Mouse (Mus musculus): ENCODE results near the gene Gm20388.
A peak's percentile ranks its signal among the peaks of the same experiment; 100 is the strongest.

Gene Gm20388

DNA sequence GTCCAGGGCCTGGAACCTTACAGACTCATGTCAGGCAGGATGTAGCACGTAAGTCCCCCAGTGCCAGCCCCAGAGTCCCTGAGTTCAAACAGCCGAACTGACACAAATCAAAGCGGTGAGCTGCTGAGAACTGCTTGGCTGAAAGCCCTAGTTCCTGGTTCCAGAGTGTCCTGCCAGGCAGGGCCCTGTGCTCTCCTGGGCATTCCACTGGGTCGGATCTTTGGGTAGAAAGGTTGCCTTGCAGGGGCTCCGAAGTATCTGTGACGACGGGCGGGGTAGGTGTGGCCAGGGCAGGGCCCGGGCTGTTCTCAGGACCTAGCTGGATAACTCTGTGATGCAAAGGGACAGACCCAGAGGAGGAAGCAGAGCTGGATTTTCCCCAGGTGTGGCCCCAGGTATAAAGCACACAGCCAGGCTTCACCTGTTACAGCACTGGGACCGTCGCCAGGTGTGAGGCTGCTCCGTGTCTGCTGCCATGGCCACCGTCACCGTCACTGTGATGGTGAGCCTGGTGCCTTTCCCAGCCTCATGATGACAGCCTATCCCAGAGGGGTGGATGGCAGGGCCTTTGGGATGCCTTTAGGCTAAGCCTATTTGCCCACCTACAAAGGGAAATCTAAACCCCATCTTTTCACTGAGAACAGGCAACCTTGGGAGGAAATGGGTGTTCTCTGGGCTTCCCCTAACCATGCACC lies 2510.9 kb downstream of the Gm20388 start, which contains the start of gene Il17c:
TSS of gene Il17c (plus strand) at position 645 of the 695 bp plus-strand sequence.
- DNase-seq, result no peak

DNA sequence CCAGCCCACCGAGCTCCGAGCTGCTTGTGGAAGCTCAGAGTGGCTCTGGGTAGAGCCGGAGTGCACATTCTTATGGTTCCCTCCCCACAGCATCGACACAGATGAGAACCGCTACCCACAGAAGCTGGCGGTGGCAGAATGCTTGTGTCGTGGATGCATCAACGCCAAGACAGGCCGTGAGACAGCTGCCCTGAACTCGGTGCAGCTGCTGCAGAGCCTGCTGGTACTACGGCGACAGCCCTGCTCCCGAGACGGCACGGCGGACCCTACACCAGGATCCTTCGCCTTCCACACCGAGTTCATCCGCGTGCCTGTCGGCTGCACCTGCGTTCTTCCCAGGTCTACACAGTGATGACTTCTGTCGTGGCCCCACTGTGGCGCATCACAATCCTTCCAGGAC lies 2512.6 kb downstream of the Gm20388 start:
- DNase-seq, result no peak

DNA sequence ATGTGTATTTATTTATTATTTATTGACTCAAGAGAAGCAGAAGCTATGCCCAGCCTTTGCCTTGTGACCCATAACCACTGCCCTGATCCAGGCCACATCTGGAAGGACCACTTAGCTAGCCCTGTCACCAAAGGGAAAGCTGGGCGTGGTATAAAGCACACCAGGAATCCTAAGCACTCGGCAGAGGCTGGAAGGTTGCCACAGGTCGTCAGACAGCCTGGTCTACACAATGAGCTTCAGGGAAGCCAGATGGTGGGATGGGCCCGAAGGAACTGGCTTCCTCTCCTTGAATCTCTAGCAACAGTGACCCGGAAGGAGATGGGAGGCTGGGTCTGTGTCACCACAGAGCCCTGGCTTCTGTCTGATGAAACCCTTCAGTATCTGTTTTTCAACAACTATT lies 2513.0 kb downstream of the Gm20388 start:
- DNase-seq, result peak; percentile 66

DNA sequence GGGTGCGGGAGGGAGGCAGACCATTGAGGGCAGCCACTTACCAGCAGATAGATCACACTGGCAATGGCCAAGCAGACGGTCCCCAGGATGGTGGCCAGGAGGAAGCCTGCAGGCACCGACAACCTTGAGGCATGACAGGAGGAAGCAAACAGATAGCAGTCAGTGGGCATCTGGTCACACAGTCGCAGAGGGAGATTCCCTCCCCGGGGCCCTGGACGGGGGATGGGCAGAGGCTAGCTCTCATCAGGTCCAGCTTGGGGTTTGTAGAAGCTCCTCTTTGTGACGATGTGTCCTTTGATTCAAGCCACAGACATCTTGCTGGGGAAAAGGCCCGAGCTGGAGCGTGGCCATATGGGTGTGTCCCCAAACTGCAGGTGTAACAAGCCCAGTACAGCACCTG lies 2515.5 kb downstream of the Gm20388 start:
- no peak for DNase-seq

DNA sequence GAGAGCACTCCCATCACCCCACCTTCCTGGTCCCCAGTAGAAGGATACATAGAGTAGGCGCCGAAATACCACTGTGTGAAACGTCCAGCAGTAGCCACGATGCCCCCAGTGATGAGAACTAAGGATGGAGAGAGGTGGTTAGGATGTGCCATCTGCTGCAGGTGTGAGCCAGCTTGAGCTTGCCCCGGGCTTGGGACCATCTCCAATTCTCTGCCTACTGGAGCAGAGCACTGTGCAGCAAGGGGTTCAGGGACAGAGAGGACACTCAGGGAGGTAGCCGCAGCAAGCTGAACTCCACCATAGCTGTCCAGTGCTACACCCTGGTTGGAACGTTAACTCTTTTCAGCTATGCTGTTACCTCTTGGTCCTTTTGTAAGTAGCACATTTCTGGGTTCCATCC lies 2517.0 kb downstream of the Gm20388 start:
- no peak for DNase-seq

DNA sequence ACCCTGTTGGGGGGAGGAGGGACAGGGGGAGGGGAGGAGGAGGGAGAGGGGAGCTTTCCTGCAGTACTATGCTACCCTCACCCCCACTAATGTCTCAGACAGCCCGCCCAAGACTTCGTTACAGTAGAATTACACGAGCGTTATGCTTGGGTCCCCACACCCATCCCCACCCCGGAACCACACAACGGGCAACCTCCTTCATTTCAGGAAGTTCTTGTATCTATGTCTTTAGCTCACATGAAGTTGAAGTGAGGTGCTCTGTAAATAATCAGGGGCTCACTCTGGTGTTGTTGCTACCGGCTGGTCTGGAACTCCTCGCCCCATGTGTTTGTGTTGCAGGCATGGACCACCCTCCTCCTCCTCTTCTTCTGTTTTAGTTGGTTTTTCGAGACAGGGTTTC lies 2517.5 kb downstream of the Gm20388 start:
- DNase-seq, result no peak

DNA sequence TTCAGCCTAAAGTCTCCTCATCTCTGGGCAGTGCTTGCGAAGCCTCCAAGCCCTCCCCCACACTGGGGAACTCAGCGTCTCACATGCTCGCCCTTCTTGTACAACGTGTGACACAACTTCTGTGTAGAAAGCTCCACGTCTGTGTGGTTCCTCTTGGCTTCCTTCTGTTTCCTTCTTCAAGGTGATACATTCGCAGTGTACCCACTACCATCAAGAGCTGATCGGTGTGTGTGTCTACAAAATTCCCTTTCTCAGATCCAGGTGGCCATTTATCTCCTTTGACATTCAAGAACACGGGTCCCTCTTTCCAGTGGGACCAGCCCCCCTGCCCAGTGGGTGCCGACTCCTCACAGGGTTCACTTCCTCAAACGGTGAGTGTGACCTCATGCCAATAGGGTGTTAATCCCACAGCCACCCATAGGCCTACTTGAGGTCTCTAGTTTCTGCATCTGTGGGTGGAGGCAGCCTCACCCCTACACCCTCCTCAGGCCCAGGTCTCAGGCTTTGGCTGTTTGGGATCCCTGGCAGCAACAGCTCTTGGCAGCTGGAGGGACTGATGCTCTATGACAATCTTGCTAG lies 2519.5 kb downstream of the Gm20388 start:
- peak; percentile 41 for DNase-seq

DNA sequence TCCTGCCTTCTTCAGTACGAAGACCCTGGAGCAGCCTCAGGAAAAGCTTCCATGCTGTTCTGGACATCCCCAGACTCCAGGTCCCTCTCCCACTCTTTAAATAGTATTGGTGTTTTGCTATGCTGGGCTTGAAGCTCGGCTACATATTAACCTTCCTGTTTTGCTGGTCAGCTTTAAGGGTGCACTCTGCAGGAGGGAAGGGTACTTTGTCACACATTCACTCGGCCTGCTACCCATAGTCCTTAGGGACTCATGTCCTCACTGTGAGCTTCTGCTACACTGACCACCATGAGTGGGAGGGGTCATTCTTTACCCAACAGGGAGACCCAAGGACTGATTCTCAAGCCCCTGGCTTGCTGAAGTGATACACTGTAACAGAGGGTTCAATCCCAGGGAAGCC lies 2520.0 kb downstream of the Gm20388 start:
- DNase-seq, result no peak

DNA sequence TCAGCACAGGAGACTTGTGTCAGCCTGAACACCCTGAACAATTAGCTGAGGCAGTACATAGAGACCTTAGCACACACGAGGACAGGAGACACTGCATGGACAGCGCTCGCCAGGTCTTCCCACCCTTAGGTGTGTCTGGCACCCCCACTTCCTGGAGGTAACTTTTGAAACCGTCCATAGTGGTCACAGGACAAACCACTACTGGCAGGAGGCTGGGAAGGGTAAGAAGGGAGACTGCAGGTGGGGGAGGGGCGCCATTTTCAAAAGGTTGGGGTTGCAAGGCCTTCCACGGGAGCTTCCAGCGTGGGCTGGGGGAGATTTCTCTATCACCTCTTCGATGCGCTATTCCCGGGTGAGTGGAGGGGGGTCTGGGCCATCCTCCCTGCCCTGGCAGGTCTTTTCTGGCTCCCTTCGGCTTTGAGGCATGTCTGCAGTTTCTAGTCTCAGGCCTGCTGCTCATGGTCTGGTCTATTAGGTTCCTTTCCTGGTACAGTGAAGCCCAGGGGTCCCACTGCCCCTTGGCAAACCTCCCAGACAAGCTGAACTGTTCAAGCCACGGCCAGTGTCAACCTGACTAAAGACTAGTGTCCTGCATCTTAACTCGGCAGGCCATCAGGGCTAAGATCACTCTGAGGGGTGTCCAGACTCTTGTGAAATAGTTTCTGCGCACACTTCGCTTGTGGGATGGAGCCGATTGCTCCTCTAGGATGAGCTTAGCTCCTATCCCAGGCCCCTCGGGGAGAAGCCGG lies 2521.2 kb downstream of the Gm20388 start:
- DNase-seq, result peak; percentile 41

DNA sequence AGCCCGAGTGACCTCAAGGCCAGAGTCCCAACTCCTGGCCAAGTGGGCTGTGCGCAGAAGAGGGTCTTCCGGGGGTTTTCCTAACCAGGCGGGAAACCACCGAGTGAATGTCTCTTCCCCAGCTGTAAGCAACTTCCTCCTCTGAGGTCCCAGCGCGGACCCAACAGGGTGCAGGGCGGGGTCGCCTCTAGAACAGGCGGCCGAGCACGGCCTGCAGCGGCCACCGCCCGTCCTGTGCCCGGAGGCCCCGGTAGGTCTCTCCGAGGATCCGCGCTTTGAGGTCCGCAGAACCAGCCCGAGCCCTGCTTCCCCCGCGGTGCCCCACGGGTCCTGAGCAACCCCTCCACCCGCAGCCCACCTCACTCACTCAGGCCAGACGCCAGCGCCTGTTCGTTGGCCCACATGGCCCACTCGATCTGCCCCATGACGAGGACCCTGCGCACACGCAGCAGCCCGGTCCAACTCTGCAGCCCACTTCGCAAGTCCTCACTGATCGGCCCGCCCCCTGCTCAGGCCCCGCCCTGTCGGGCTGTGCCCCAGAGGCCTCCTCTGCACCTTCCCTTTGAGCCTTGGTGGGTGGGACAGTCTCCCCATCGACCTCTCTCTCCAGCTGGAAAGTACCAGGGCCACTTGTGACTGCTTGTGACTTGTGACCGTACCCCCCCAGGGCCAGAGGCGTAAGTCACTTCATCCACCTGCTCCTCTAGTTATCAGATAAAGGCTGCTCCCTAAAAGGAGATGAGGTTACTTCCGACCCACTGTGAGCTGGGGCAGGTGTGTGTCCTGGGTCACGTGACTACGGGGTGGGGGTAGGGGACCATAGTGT lies 2522.0 kb downstream of the Gm20388 start, which contains the start of gene Cyba:
TSS of gene Cyba (minus strand) at position 488 of the 826 bp plus-strand sequence.
- DNase-seq, result peak; percentile 86

DNA sequence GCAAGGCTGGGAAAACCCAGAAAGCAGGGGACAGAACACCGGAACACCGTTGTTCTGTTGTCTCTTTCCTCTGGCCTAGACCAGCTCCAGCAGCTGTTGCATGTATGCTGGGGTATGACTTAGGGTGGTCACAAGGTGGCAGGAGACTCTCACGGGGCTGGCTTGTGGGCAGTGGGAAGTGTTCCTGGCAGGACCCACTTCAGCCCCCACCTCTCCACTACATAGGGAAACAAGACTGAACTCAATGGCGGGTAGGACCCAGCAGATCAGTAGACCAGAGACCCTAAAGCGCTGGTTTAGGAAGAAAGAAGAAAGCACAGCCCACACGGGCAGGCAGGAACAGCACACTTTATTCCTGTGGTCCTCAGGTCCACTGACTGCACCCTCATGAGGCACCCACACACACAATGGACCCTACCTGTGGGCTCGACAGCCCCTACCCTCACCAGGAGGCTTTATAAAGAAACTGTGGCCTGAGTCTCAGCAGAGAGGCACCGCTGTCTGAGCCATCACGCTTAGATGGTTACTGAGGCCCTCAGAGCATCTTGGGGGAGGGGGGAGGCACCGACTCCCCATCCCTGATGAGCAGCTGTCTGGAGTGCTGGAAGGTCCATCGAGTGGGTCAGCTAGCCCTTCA lies 2522.7 kb downstream of the Gm20388 start:
- DNase-seq, result no peak

DNA sequence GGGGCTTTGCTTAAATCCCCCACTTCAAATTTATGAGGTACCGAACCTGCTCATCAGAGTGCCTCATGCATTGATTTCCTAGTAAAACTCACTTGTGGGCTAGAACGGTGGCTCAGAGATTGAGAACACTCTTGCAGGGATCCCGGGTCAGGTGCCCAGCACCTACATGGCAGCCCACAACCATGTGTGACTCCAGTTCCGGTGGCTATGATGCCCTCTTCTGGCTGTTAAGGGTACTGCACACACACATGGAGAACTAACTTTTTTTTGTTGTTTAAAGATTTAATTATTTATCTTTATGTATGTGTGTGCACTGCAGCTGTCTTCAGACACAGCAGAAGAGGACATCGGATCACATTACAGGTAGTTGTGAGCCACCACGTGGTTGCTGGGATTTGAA lies 2524.7 kb downstream of the Gm20388 start:
- DNase-seq, result no peak

DNA sequence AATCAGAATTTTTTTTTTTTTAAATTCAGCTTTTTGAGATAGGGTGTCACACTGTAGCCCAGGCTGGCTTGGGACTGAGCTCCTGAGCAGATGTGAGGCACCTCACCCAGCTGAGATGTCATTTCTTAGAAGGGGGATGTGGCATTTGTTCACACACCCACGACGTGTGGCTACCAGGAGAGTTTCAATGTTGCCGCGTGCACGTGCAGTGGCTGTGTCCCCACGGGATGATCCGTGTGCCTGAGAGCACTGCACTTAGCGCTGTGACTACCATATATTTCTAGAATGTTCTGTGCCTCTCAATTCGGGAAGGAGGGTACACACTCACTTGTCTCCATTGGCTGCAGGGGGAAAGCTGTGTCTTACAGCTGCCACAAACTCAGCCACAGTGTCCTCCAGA lies 2525.5 kb downstream of the Gm20388 start:
- no peak for DNase-seq

DNA sequence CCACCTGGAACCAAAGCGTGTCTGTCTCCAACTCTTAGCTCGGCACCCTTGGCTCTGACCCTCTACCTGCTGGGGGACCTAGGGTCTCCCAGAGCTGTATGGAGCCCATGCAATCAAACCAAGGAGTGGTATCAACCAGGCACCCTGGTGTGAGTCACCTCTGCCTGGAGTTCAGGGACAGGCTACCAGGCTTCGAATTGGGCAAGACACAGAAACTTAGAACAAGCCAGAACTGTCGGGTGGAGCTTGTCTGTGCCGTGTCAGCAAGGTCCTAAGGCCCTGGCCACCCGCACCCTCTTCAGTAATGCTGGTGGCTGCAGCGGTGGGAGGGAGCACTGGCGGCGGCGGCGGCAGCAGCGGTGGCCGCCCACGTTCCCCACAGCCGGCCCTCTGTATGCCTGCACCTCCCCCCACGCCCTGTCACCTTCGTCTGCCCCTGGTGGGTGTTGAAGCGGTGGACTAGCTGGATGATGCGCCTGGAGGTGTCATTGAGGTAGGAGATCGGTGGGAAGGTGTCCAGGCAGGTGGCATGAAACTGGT lies 2526.0 kb downstream of the Gm20388 start:
- no peak for DNase-seq

DNA sequence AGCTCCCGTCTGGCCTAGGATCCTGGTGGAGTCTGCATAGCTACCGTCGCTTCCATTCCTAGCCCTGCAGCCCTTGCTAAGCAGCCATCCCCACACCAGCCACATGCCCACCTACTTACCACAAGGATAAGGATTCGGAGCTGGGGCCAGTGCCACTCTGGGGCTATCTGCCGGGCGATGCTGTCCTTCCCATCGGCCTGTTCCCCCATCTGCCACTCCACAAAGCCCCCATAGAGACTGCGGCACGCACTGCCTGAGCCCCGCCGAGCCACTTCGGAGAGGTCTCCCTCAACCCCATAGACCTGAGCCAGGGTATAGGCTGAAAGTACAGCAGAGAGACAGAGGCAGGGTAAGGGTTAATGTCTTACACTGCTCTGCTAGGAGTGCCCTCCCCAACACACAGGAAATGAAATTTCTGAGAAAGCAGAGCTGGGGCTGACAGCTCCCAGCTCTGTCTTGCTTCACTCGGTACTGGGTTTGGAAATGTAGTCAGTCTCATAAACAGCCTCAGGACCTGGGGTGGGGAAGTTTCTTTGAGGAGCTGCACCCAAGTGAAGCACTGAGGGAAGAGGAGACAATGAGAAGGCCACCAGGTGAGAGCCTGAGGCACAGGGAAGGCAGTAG lies 2527.2 kb downstream of the Gm20388 start:
- DNase-seq, result peak; percentile 21

DNA sequence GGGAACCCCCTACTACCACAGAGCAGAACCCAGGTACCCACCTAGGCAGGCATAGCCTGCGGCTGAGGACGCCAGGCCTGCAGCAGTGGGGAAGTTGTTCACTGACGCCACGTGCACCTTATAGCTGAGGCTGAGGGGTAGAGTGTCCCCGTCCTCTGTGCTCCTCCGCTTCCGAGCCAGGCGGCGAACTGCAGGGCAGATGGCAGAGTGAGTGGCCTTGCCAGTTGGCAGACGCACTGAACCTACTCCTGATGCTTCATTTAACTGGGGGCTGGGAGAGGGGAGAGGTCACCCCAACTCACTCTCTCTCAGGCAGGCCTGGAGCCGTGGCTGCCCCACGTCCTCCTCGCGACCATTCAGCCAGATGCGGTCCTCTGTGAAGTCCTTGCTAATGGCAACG lies 2528.7 kb downstream of the Gm20388 start:
- DNase-seq, result no peak

DNA sequence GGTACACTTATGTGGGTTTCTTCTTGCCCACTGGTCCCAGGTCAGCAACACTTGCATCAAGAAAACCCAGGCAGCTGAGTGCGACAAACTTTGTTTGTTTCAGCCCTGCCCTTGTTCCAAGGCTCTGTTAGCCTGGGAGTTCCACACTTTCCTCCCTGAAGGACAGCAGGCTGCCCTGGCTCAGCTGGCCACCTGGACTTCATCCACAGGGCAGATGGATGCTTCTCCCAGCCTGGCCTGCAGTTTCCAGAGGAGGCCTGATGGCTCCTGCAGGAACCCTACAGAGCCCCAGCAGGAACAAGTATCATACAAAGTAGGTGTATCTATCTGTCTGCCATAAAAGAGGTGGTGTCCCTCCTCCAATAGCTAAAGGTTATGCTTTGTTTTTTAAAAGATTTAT lies 2530.7 kb downstream of the Gm20388 start:
- DNase-seq, result no peak

DNA sequence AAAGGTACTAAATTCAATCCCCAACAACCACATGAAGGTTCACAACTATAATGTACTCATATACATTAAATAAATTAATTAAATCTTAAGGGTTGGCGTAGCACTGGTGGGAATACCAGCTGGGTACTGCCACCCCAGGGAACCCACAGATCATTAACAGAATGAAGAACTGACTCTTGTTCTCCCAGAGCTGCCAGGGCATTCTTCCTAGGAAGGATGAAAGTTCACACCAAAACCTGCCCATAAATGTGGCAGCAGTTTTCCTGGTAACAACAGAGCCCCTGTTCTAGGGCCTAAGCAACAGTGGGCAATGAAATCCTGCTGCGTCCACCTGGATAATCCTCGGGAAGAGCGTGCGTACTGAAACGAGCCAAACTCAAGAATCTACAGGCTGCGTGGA lies 2531.7 kb downstream of the Gm20388 start:
- DNase-seq, result no peak

DNA sequence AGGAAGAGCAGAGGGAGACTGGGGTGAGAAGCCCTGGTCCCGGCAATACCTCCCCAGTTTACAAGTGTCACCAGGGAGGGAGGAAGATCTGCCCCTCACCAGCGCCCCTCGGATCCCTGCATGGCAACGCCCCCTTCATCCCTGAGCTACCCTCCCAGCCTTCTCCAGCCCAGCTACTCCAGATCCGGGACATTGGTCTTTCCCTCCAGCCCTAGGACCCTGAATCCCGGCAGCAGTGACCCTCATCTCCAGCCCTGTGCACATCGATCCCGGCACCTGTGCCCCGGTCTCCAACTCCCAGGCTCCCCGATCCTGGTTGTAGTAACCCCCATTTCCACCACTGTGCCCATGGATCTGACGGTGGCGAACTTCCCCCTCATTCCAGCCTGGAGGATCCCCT lies 2532.1 kb downstream of the Gm20388 start:
- no peak for DNase-seq

DNA sequence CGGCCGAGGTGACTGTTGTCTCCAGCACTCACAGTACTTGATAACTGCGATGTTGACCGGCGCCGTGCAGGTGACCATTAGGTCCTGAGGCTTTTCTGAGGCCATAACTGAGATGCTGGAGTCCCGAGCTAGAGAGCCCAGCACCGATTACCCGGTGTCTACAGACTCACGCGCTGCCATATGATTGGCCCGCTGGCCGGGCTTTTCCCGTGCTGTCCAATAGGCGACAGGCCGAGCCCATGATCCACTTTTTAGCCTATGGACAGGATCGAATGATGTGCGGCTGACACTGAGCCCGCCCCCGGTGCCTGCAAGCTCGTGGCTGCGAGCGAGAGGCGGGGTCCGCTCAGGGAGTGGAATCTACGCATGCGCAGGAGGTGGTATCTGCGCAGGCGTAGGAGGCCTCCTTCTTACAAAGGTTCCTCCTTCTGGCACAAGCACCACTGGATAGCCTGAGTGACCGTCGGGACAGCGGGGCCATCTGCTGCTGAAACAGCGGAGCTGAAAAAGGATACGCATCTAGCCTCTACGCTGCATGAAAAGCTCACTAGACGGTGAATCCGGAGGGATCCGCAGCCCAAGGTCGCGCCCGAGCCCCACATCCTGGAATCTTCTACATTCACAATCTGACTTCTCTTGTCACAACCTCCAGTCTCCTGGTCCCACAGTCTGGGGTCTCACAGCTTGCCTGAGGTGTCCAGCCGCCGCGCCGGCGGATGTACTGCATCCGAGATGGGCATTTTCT lies 2532.8 kb downstream of the Gm20388 start, which contains the start of gene Mvd:
TSS of gene Mvd (minus strand) at position 161 of the 745 bp plus-strand sequence.
- DNase-seq, result peak; percentile 98
